Mouse (Mus musculus) left cerebral cortex, postnatal 36 days (tissue): ENCODE measurements around the gene Gm1043. TPM values are rescaled to one million over a fixed set of nuclear protein-coding genes. Genes with fewer than 3 reads are reported as not detected.

Experiments used
- DNase-seq, 2 experiments: peaks; one replicate each; pipeline ENCODE4 v3.0.0; 2021 to 2022; ENCODE audit warnings: low spot score in 2 of 2, mixed read lengths in 1 of 2
- intact Hi-C: fragments of 180-260 bp; cut with DNase I; formaldehyde crosslinking; loops from one replicate; pipeline ENCODE4 v1.15.1; 2025
- total RNA-seq, 2 experiments: library from RNA; stranded (reverse); gene quantifications; 2 replicates each; pipeline ENCODE4 v1.2.3; 2021

Gm1043 gene
- total RNA-seq, 2 experiments from 2014 or later = 25.8 to 54.0 TPM

DNA sequence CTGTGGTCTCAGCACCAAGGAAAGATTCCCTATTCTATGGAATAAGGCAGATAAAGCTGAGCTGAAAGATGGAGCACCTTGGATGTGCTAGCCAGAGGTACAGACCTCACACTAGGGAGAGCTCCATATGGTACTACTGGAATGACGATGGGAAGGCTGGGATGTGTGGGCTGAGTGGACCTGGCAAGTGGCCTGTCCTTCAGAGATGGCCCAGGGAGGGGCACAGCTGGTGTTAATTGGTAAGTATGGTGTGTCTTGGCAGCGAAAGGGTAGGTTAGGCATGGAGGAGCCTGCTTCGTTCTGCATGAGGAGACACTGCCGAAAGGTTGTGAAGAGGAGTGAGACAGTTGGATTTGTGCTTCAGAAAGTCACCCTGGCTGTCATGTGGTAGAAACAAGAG is 169.4 kb downstream of the Gm1043 start:
- peak in 1 of 2 experiments; percentile 25 for DNase-seq

DNA sequence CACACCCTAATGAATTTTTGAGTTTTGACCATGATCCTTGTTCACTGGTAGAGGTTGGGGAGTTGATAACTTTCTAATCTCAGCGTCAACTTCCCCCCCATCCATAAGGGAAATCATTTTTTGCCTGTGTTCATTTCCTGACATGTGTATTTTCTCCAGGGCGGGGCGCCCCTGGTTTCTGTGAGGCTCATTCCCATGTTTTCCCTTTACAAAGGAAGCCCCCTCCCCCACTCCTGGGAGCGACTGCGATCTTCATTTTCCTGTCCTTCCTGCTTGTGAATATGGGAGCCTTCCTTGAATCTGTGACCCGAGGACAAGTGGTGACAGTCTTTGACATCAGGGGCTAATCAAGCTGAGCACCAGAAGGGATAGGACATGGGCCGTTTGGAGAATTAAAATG is 171.7 kb downstream of the Gm1043 start:
- no peak for DNase-seq
- intact Hi-C loops = no loop called here

More for the DNA sequence above, 169.4 kb downstream of the Gm1043 start:
- intact Hi-C loops = no loop called here

DNA sequence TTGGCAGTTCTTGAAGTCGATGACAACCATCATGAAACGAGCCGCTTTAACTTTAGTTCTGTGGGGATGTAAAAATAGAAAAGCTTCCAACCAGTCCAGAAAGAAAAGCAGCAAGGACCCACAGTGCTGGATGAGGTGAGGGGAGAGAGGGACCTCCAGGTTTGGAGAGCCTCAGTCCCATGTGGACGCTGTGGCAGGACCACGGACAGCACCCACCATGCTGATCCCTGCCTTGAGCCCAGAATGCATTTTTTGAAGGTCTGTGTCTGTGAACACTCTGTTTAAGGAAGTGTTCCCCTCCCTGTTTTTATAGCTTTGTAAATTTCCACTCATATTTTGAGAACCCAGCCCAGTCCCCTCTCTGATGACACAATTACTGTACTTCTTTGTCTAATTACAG is 172.1 kb downstream of the Gm1043 start:
- DNase-seq = no peak

DNA sequence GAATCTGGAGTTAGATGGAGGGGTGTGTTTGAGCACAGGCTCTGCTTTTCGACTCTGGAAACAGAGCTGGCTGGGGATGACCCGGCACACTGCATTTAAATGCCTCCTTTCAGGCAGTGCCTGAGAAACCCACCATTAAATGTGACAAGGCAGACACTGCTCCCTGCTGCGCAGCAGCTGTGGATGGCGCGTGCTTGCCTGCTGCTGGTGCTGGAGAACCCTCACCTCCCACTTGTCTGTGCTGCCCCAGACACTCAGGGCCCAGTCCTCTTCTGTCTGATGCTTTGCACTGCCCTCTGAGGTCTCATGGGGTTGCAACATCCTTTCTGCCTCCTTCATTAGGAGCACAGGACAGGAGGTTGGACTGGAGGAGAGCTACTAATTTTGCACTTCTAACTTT is 176.6 kb downstream of the Gm1043 start:
- no peak for DNase-seq
- intact Hi-C loops = no loop called here

More for the DNA sequence above, 172.1 kb downstream of the Gm1043 start:
- intact Hi-C loops = no loop called here

DNA sequence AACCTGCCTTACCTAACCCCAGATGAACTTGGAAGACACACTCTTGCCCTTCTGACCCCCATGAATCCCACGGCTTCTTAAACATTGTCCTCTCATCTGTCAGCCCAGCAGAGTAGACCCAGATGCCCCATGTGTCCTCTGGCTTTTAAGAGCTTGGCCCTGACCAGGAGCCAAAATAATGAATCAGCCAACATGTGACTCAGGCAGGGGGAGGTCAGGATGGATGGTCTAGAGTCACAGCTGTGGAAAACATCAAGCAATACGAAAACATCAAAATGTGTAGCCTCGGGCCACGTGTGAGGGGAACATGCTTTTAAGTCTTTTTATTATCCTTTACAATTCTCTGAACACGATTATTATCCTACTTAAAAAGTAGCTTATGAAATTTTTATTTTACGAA is 178.6 kb downstream of the Gm1043 start:
- DNase-seq = no peak
- intact Hi-C loops = no loop called here

Other genes starting within 250 kb of the Gm1043 start
- gene Ppp2r2c, start 216.9 kb upstream of the Gm1043 start, total RNA-seq = 100 to 1,000 TPM; 464 to 526 TPM
- 100 to 1,000 TPM; 123 to 148 TPM for gene Wfs1, start 96.2 kb upstream of the Gm1043 start, total RNA-seq
- 100 to 1,000 TPM; 199 to 200 TPM for gene Crmp1, start 156.6 kb downstream of the Gm1043 start, total RNA-seq